Mouse (Mus musculus) cerebellum, adult 2 months (tissue): ENCODE measurements around the gene Kctd10. TPM values are rescaled to one million over a fixed set of nuclear protein-coding genes. Genes with fewer than 3 reads are reported as not detected.

Experiments used
- DNase-seq, 2 experiments: peaks; one replicate each; pipeline ENCODE4 v3.0.0; 2021
- H3K27ac ChIP-seq: fragments of 200-500 bp; 2 replicates; pipeline ENCODE4 v1.5.1; 2012; ENCODE audit warnings: low read length, control low read depth, inconsistent platforms; ENCODE audit not compliant: insufficient read depth
- H3K27me3 ChIP-seq: fragments of 200-500 bp; 2 replicates; pipeline ENCODE4 v1.6.1; 2012; ENCODE audit warnings: inconsistent platforms, mild to moderate bottlenecking, low read length, moderate library complexity; ENCODE audit not compliant: control insufficient read depth, insufficient read depth
- H3K4me1 ChIP-seq: fragments of 200-500 bp; 2 replicates; pipeline ENCODE4 v1.6.1; 2011; ENCODE audit warnings: low read length; ENCODE audit not compliant: control insufficient read depth, insufficient read depth
- H3K4me3 ChIP-seq: fragments of 200-500 bp; replicated peaks from 2 replicates; pipeline ENCODE3; 2011; ENCODE audit warnings: mild to moderate bottlenecking, low read depth, low read length, control low read depth; ENCODE audit not compliant: insufficient read depth
- CTCF ChIP-seq: fragments of 200-500 bp; IDR thresholded peaks from 2 replicates; pipeline ENCODE4 v1.5.1; 2011; ENCODE audit warnings: low read depth, mild to moderate bottlenecking, control low read depth, low read length, moderate library complexity, borderline replicate concordance; ENCODE audit not compliant: insufficient read depth
- POLR2A ChIP-seq: fragments of 200-500 bp; IDR thresholded peaks from 2 replicates; pipeline ENCODE4 v1.6.1; 2011; ENCODE audit warnings: low read length, control low read depth, borderline replicate concordance; ENCODE audit not compliant: insufficient read depth
- WGBS: fragments of 180-500 bp; shearing (Covaris S2); methylation state at CpG from one replicate; pipeline ENCODE4 v1.1.7; 2018; 5-methylcytosine and 5-hydroxymethylcytosine counted together
- polyA plus RNA-seq: library from polyadenylated mRNA; depleted of rRNA; stranded (reverse); fragments of >200 nt; gene quantifications from 2 replicates; pipeline ENCODE4 v1.2.3, GENCODE M21; 2012

Gene Kctd10
- polyA plus RNA-seq, 1 experiment, result 44.3 TPM

GRCm38 (mm10) chr5:114370371-114370776, 9.9 kb downstream of the Kctd10 start:
- no peaks in the 10 kb centered on the region for H3K4me1 ChIP-seq
- WGBS, result 62% methylated on average over 9 of the region's 9 CpGs
- H3K27me3 ChIP-seq, result no peaks in the 10 kb centered on the region
- H3K4me3 ChIP-seq, result no peak overlapping the region
- H3K27ac ChIP-seq, result no peak overlapping the region
- peak in 1 of 2 experiments; percentile 16 for DNase-seq
- no peak for TF ChIP-seq CTCF
- TF ChIP-seq POLR2A, result no peak

- 85% methylated on average over 9 of the region's 9 CpGs for WGBS
Measured at GRCm38 (mm10) chr5:114369921-114370320, 10.4 kb downstream of the Kctd10 start.

GRCm38 (mm10) chr5:114368803-114369496, 11.4 kb downstream of the Kctd10 start:
- no peak for DNase-seq
- 85% methylated on average over 16 of the region's 16 CpGs for WGBS
- no peak for TF ChIP-seq POLR2A
- no peak for TF ChIP-seq CTCF
- Histone ChIP-seq H3K4me1 (no peaks in the 10 kb centered on the region), H3K27me3 (no peaks in the 10 kb centered on the region), H3K27ac (no peak overlapping the region), H3K4me3 (no peak overlapping the region)

More at GRCm38 (mm10) chr5:114369921-114370320, 10.4 kb downstream of the Kctd10 start:
- H3K4me1 ChIP-seq, result no peaks in the 10 kb centered on the region
- H3K27ac ChIP-seq, result no peak overlapping the region
- DNase-seq, result no peak
- no peak overlapping the region for H3K4me3 ChIP-seq
- TF ChIP-seq CTCF (no peak), POLR2A (no peak)
- no peaks in the 10 kb centered on the region for H3K27me3 ChIP-seq

GRCm38 (mm10) chr5:114368121-114368520, 12.2 kb downstream of the Kctd10 start:
- Histone ChIP-seq H3K4me3 (no peak overlapping the region), H3K27ac (no peak overlapping the region), H3K4me1 (no peaks in the 10 kb centered on the region), H3K27me3 (no peaks in the 10 kb centered on the region)
- WGBS, result 82% methylated on average over 14 of the region's 14 CpGs
- no peak for DNase-seq
- TF ChIP-seq CTCF, result no peak
- no peak for TF ChIP-seq POLR2A

- no peak overlapping the region for H3K27ac ChIP-seq
- WGBS, result 84% methylated on average over 23 of the region's 23 CpGs
- H3K4me3 ChIP-seq, result no peak overlapping the region
- no peak for DNase-seq
- H3K27me3 ChIP-seq, result no peaks in the 10 kb centered on the region
- H3K4me1 ChIP-seq, result no peaks in the 10 kb centered on the region
- TF ChIP-seq POLR2A (no peak), CTCF (no peak)
Measured at GRCm38 (mm10) chr5:114365043-114365752, 15.1 kb downstream of the Kctd10 start.

DNA sequence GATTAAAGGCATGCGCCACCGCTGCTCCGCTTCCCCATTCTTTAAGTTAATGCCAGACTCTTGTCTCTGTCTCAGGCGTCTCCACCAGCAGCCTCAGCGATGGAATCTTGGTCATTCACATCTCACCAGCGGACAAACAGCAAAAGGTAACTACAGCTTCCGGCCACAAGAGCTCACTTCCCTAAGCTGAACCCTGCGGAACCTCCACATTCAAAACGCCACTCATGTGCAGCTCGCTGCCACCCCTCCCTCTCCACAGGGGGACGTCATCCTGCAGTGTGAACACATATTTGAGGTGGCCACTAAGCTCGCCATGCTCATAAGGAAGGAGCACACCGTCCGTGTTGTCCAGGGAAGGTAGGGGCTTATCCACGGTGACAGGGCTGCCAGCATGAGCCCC, 19.3 kb downstream of the Kctd10 start:
- H3K4me1 ChIP-seq, result no peaks in the 10 kb centered on the region
- no peak for DNase-seq
- H3K27ac ChIP-seq, result no peak overlapping the region
- WGBS, result 77% methylated on average over 15 of the region's 15 CpGs
- H3K27me3 ChIP-seq, result no peaks in the 10 kb centered on the region
- no peak overlapping the region for H3K4me3 ChIP-seq
- TF ChIP-seq CTCF, result no peak

DNA sequence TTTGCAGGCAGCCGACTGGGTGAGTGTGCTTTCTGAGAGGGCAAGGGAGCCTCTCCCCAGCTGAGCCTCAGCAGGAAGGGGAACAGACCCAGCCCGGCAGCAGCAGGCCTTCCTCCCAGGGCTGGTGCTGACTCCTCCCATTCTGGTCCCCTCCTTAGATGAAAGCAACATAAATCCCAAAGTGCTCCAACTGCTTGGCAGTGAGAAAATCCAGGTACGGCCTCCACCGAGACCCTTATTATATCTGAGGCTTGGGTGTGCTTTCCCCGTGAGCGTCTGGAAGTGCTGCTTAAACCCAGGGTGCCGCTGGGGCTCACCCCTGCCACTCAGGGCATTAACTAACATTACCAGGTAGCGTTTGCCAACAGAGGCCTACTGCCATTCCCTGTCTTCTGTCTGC, 20.7 kb downstream of the Kctd10 start:
- H3K27me3 ChIP-seq, result no peaks in the 10 kb centered on the region
- no peak overlapping the region for H3K27ac ChIP-seq
- no peak for DNase-seq
- no peaks in the 10 kb centered on the region for H3K4me1 ChIP-seq
- WGBS, result 85% methylated on average over 8 of the region's 8 CpGs
- no peak overlapping the region for H3K4me3 ChIP-seq
- no peak for TF ChIP-seq POLR2A
- TF ChIP-seq CTCF, result no peak

DNA sequence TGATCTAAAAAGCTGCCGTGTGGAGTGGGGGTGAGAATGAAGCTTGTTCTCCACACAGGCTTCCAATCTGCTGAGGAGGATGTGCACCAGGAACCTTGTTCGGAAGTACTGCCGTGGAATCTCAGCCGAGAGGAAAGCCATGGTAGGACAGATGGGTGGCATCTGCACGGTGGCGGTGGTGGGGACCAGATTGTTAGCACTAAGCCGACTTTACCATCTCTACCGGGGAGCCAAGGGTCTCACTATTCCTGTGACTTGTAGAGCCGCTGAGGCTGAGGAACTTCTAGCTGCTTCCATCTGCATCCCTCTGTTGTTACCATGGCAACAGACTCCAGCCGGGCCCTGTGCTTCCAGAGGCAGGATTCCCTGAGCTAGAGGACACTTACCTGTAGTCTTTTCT, 21.5 kb downstream of the Kctd10 start:
- Histone ChIP-seq H3K4me1 (no peaks in the 10 kb centered on the region), H3K4me3 (no peak overlapping the region), H3K27ac (no peak overlapping the region), H3K27me3 (no peaks in the 10 kb centered on the region)
- TF ChIP-seq CTCF (no peak), POLR2A (no peak)
- DNase-seq, result no peak
- 57% methylated on average over 10 of the region's 10 CpGs for WGBS
